Mouse (Mus musculus) fat pad, adult 2 months (tissue): Measurements from ENCODE around the gene Grid2.

ENCODE experiments used
- DNase-seq: peaks from one replicate; pipeline ENCODE4 v3.0.0-alpha.2; 2011; ENCODE audit warnings: low read depth, low spot score; ENCODE audit errors: extremely low read depth

Gene Grid2

DNA sequence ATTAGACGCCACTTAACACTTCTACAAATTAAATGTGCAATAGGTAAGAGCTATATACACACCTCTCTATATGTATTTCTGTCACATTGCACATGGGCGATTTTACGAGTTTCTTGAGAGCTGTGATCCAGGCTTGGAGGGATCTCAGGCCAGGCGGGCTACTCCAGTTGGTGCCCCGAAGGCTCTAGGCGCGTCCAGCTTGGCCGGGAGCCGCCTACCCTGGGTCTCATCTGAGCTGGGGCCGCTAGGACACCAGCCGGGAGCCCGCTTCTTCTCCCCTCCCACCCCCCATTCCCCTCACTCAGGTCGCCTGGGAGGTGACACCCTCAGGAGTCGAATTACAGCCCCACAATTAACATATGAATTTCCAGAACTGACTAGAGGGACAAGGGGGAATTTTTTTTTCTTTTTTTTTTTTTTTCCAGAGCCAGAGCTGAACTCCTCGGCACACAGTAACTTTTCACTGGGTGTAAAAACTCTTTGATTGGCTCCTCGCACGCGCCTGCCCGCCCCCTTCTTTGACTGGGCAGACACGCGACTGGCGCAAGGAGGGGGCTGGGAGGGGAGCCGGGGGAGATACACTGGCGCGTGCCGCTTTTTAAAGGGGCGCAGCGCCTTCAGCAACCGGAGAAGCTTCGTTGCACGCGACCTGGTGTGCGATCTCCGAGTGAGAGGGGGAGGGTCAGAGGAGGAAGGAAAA, 1473.0 kb downstream of the Grid2 start, which contains the start of gene Atoh1:
Gene Atoh1, plus strand, starts transcription at position 627 of the 700 bp plus-strand sequence.
- DNase-seq: no peak

DNA sequence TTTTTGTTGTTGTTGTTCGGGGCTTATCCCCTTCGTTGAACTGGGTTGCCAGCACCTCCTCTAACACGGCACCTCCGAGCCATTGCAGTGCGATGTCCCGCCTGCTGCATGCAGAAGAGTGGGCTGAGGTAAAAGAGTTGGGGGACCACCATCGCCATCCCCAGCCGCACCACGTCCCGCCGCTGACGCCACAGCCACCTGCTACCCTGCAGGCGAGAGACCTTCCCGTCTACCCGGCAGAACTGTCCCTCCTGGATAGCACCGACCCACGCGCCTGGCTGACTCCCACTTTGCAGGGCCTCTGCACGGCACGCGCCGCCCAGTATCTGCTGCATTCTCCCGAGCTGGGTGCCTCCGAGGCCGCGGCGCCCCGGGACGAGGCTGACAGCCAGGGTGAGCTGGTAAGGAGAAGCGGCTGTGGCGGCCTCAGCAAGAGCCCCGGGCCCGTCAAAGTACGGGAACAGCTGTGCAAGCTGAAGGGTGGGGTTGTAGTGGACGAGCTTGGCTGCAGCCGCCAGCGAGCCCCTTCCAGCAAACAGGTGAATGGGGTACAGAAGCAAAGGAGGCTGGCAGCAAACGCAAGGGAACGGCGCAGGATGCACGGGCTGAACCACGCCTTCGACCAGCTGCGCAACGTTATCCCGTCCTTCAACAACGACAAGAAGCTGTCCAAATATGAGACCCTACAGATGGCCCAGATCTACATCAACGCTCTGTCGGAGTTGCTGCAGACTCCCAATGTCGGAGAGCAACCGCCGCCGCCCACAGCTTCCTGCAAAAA, 1473.7 kb downstream of the Grid2 start:
- DNase-seq: no peak

DNA sequence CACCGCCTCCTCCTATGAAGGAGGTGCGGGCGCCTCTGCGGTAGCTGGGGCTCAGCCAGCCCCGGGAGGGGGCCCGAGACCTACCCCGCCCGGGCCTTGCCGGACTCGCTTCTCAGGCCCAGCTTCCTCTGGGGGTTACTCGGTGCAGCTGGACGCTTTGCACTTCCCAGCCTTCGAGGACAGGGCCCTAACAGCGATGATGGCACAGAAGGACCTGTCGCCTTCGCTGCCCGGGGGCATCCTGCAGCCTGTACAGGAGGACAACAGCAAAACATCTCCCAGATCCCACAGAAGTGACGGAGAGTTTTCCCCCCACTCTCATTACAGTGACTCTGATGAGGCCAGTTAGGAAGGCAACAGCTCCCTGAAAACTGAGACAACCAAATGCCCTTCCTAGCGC, 1474.4 kb downstream of the Grid2 start:
- DNase-seq: no peak

DNA sequence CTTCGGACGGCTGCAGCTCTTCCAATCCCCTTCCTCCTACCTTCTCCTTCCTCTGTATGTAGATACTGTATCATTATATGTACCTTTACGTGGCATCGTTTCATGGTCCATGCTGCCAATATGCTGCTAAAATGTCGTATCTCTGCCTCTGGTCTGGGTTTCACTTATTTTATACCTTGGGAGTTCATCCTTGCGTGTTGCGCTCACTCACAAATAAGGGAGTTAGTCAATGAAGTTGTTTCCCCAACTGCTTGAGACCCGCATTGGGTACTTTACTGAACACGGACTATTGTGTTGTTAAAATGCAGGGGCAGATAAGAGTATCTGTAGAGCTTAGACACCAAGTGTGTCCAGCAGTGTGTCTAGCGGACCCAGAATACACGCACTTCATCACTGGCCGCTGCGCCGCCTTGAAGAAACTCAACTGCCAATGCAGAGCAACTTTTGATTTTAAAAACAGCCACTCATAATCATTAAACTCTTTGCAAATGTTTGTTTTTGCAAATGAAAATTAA, 1474.9 kb downstream of the Grid2 start:
- no peak for DNase-seq

DNA sequence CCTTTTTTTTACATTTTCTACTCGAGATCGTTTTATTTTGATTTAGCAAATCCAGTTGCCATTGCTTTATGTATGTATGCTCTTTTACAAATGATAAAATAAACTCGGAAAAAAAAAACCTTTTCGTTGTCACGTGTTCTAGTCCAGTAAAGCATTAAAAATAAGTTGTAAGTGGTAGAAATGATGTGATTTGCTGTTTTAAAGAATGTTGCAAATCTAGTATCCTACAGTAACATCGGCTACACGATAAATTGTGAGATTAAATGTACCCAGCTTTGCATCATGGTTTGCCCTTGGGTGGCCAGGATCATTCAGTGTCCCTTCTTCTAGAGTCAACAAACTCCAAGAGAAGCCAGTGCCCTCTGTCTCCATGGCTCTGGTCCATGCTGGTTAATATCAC, 1475.5 kb downstream of the Grid2 start:
- DNase-seq: no peak

DNA sequence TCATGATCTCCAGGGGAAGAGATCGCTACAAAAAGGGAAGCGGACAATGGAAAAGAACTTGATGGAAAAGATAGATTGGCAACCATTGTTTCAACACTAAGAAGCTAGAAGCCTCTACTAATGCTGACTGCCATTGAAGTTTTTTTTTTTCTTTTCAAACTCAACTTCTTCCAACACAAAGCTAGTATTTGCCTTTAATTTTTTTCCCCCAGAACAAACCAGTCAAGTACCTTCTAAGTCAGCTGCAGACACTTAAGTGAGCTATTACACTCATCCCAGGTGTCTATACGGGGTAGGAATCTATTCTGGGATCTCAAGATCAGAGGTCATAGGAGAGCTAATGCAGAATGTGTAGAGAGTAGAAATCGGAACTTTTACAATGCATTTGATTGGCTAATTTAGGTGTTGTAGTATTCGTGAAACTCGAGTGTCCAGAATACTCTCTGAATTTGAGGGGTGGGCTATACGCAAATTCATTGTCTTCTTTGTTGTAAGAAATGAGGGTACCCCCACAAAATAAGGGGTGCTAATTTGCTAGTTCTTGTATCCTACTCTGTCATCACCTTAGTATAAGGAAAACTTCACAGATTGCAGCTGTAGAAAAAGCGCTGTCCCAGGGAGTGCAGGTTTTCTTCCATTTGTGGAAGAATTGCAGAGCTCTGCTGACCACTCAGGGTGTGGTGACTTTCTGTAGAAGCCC, 1476.1 kb downstream of the Grid2 start:
- no peak for DNase-seq

DNA sequence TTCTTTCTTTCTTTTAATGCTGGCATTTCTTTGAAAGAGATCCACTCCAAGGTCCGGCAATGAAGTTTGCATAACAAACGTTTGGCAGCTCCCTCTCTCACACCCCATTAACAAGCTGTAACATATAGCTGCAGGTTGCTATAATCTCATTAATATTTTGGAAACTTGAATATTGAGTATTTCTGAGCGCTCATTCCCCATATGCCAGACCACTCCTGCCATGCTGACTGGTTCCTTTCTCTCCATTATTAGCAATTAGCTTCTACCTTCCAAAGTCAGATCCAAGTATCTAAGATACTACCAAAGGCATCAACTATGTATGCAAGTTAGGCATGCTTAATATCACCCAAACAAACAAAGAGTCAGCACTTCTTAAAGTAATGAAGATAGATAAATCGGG, 1477.6 kb downstream of the Grid2 start:
- DNase-seq: no peak

DNA sequence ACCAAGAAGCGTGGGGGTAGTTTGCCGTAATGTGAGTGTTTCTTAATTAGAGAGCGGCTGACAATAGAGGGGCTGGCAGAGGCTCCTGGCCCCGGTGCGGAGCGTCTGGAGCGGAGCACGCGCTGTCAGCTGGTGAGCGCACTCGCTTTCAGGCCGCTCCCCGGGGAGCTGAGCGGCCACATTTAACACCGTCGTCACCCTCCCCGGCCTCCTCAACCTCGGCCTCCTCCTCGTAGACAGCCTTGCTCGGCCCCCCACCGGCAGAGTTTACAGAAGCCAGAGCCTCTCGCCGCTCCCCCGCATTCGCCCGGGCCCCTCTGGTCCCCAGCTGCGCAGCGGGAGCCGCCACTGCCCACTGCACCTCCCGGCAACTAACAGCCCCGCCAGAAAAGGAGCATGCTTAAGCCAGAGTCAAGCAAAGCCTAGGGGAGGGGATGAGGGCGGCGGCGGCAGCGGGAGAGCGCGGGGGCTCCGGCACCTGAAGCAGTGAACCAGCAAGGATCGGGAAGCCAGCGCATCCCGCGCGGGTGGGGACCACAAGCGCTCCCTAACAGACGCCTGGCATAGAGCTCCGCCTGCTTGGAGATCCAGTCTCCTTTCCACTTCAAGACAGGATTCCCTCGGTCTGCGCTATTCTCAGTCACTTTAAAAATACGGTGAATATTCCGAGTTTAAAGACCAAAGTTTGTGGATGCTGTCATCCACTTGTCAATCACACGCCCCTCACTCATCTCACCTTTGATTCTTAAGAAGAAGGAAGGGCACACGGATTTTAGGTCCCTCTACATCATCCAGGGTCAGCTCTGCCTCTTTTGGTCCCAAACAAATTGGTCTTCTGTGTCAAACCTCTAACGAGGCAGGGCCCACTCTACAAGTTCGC, 1479.0 kb downstream of the Grid2 start:
- DNase-seq: no peak

DNA sequence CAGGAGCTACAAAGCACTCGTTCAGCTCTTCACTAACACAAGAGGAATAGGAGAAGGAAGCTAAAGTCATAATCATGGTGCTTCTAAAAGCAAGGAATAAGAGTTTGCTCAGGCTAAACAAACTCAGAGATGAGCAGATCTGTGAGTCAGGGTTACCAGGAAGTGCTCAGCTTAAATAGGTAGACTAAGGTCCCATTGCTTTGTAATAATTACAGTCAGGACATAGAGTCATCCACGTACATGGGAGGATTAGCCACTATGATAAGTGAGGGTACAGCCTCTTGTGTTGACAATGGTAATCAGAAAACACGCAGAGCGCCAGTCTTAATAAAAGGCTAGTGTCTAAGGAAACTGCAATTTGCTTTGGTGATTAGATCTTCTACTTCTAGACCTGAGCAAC, 1480.6 kb downstream of the Grid2 start:
- DNase-seq: no peak

DNA sequence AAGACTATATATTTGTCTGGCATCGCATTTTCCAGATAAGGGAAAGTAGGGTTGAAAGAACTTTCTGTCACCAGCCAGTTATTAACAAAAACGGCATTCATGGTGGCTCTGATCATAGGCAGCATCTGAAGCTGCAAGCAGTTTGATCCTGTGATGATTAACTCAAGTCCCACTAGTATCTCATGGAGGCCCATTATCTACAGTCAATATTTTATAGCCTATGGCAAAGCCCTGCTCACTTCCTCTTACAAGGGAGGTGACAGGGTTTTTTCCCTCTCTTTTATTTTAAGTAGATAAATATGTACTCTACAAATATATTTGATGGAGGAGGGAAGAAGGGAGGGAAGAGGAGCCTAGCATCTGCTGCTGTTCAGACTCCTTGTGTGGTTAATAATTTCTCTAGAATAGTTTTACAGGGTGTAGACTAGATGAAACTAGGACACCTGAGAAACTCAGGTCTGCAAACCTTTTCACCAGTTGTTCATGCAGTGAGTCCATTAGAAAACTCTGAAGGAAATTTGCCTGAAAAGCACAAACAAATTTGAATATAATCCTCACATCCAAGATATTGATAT, 1487.3 kb downstream of the Grid2 start:
- DNase-seq: no peak
